Mouse (Mus musculus) heart, embryonic 11.5 days (tissue): ENCODE data around the gene Hspa8. TPM values are rescaled to one million over a fixed set of nuclear protein-coding genes. Genes with fewer than 3 reads are reported as not detected.
A peak's percentile ranks its signal among the peaks of the same experiment; 100 is the strongest.

ENCODE experiments used
- ATAC-seq: fragments of 200-750 bp; cut with Nextera tagmentation; replicated peaks from 2 replicates; pipeline ENCODE4 v1.8.0; 2017; ENCODE audit warnings: moderate library complexity; ENCODE audit not compliant: insufficient number of reproducible peaks, low FRiP score, low TSS enrichment
- H3K27ac ChIP-seq: fragments of 300-500 bp; sonication (generic); 2 replicates; pipeline ENCODE4 v1.5.1; 2014; ENCODE audit warnings: mild to moderate bottlenecking, low read depth, low read length
- H3K27me3 ChIP-seq: fragments of 300-500 bp; sonication (generic); 2 replicates; pipeline ENCODE4 v1.6.1; 2014; ENCODE audit warnings: mild to moderate bottlenecking, low read length, mixed read lengths; ENCODE audit not compliant: control insufficient read depth, insufficient read depth
- H3K36me3 ChIP-seq: fragments of 300-500 bp; sonication (generic); 2 replicates; pipeline ENCODE4 v1.6.1; 2014; ENCODE audit warnings: mild to moderate bottlenecking, low read length, moderate library complexity, mixed read lengths; ENCODE audit not compliant: control insufficient read depth, insufficient read depth
- H3K4me1 ChIP-seq: fragments of 300-500 bp; sonication (generic); 2 replicates; pipeline ENCODE4 v1.6.1; 2014; ENCODE audit warnings: low read length; ENCODE audit not compliant: control insufficient read depth, insufficient read depth
- H3K4me2 ChIP-seq: fragments of 300-500 bp; sonication (generic); 2 replicates; pipeline ENCODE4 v1.6.1; 2014; ENCODE audit warnings: mild to moderate bottlenecking, moderate library complexity
- H3K4me3 ChIP-seq: fragments of 300-500 bp; sonication (generic); 2 replicates; pipeline ENCODE4 v1.5.1; 2014; ENCODE audit warnings: low read depth, low read length
- H3K9ac ChIP-seq: fragments of 300-500 bp; sonication (generic); 2 replicates; pipeline ENCODE4 v1.6.1; 2014; ENCODE audit warnings: mild to moderate bottlenecking, low read depth, low read length, moderate library complexity
- H3K9me3 ChIP-seq: fragments of 300-500 bp; sonication (generic); replicated peaks from 2 replicates; pipeline ENCODE4 v1.6.1; 2016; ENCODE audit warnings: low read length; ENCODE audit not compliant: control insufficient read depth
- WGBS: fragments of 180-500 bp; shearing (Covaris S2); extraction: QIAGEN DNeasy Blood & Tissue Kit; methylation state at CpG from one replicate; pipeline ENCODE4 v1.1.7; 2014; ENCODE audit not compliant: insufficient replicate concordance; 5-methylcytosine and 5-hydroxymethylcytosine counted together
- polyA plus RNA-seq: library from polyadenylated mRNA; unstranded; fragments of >200 nt; fragmentation: Nextera tagmentation; extraction: Ambion mirVana; gene quantifications from 2 replicates; pipeline ENCODE4 v1.2.1, GENCODE M21; 2014

Gene Hspa8
- polyA plus RNA-seq, 1 experiment from 2014 or later = 2,531 TPM

DNA sequence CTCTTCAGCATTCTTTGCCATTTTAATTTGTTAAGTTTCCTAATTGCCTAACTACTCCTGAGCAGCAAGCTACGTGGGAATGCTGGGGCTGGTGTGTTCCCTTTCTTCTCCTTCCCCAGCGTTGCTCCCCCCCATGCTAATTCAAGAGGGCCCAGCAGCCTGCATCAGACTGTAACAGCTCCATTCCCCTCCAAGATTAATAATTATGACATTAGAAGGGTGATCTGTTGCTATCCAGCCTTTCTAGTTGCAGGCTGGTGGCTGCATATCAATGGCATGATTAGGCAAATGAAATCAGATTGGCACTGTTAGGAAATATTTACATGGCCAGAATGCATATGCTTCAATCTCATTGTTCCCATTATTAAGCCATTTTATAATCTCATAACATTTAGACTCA lies 50.7 kb downstream of the Hspa8 start:
- 43% methylated on average over 2 of the region's 2 CpGs for WGBS
- no peak for ATAC-seq
- H3K4me1 ChIP-seq = no peaks in the 10 kb centered on the region

DNA sequence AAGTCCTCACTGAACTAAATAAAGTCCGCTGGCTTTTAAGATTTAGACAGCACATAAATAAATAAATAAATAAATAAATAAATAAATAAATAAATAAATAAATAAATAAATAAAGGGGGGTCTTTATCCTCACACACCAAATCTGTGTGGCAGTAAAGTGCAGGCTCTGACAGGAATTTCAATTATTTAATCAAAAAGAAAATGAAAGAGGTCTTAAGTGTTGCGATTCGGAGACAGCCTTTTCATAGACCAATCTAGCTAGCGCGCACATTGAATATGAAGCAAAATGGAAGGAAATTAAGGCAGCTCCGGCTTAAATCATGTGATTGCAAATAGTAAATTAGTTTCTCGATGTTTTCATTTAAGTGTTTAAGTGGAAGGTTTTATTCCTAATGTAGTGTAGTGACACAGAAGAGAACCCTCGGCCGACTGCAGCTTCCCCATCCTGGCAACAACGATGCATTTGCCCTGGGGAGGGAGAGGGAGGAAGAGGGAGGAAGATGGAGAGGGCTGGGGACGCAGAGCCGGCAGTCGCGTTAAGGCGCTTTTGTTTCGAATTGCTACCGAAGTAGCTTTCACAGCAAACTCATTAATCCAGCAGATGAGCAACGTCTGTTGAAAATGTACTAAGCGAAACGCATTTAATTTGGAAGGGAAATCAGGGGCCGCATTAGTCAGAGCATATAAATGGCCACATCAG lies 57.8 kb downstream of the Hspa8 start:
- H3K4me3 ChIP-seq = peak overlapping the region; percentile 36
- H3K4me2 ChIP-seq = peak overlapping the region; percentile 64
- no peaks in the 10 kb centered on the region for H3K4me1 ChIP-seq
- H3K36me3 ChIP-seq = no peaks in the 10 kb centered on the region
- H3K27me3 ChIP-seq = peaks cover 14% of the 10 kb centered on the region
- ATAC-seq = no peak
- 12% methylated on average over 21 of the region's 21 CpGs for WGBS
- H3K27ac ChIP-seq = no peak overlapping the region
- no peak overlapping the region for H3K9ac ChIP-seq
- no peaks in the 10 kb centered on the region for H3K9me3 ChIP-seq

More for the DNA sequence above, 50.7 kb downstream of the Hspa8 start:
- no peak overlapping the region for H3K4me3 ChIP-seq
- H3K36me3 ChIP-seq = no peaks in the 10 kb centered on the region
- no peaks in the 10 kb centered on the region for H3K27me3 ChIP-seq
- H3K27ac ChIP-seq = no peak overlapping the region
- no peaks in the 10 kb centered on the region for H3K9me3 ChIP-seq
- H3K9ac ChIP-seq = no peak overlapping the region
- no peak overlapping the region for H3K4me2 ChIP-seq

DNA sequence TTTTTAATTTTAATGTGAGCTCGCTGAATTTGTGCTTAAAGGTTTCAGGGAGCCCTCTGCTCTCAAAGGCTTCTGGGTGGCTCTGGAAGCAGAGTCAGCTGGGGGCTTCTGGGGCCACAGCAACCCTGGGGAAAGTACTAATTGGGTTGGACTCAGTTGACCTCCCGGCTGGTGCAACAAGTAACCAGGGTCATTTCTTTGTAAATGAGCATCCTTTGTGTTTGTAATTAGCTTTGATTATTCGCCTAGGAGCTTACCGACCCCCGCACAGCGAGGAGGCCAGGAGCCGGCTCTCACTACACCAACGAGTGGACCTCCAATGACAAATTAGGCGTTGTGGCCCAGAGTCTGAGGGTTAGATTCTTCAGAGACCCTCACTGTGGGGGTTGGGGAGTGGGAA lies 58.4 kb downstream of the Hspa8 start:
- 7% methylated on average over 9 of the region's 9 CpGs for WGBS

More for the DNA sequence above, 58.4 kb downstream of the Hspa8 start:
- Histone ChIP-seq H3K27ac (no peak overlapping the region), H3K4me1 (no peaks in the 10 kb centered on the region), H3K4me3 (peak overlapping the region; percentile 36), H3K9me3 (no peaks in the 10 kb centered on the region), H3K36me3 (no peaks in the 10 kb centered on the region), H3K9ac (no peak overlapping the region), H3K27me3 (peaks cover 14% of the 10 kb centered on the region), H3K4me2 (peak overlapping the region; percentile 64)
- ATAC-seq = no peak

Other genes starting within 250 kb of the Hspa8 start
- gene Gm21915, start 130.4 kb upstream of the Hspa8 start, polyA plus RNA-seq = not detected in 2 replicates
- 13.5 and 15.3 TPM in 2 replicates for gene Clmp, start 115.0 kb upstream of the Hspa8 start, polyA plus RNA-seq
- not detected in 2 replicates for gene Bsx, start 73.1 kb downstream of the Hspa8 start, polyA plus RNA-seq
- 0.08 TPM in 1 of 2 replicates, not detected in the other for gene Jhy, start 163.1 kb downstream of the Hspa8 start, polyA plus RNA-seq
- gene Crtam, start 203.6 kb downstream of the Hspa8 start, polyA plus RNA-seq = 0.13 and 0.15 TPM in 2 replicates